Mouse (Mus musculus): ENCODE data around the gene Pdzd7.

The Pdzd7 gene

GRCm38 (mm10) chr19:45013581-45014225 lies 31.8 kb downstream of the Pdzd7 start:
- intact Hi-C loops (cut with DNase I) = loop anchor here (2.0 kb wide), 1 partner anchor 17 kb away; no protein-coding TSS in a partner anchor

- intact Hi-C loops (cut with DNase I) = loop anchor here (2.0 kb wide), 1 partner anchor 18 kb away; no protein-coding TSS in a partner anchor
These were observed 32.9 kb downstream of the Pdzd7 start for GRCm38 (mm10) chr19:45012636-45013035.

DNA sequence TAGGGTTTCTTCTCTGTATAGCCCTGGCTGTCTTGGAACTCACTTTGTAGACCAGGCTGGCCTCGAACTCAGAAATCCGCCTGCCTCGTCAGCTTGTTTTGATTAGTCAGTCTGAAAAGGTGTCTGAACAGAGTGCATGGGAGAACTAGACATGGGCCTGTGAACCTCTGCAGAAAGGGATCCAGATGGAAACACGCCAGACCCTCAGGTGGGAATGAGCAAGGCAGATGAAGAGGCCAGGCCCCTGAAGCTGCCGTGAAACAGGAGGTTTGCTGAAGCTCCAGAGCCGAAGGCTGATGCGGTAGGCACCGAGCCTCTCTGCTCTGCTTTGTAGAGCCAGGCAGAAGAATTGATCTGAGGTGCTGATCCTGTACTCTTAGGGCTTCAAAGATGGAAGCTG lies 33.3 kb downstream of the Pdzd7 start:
- intact Hi-C loops (cut with DNase I) = loop anchor here (2.0 kb wide), 1 partner anchor 19 kb away; no protein-coding TSS in a partner anchor

DNA sequence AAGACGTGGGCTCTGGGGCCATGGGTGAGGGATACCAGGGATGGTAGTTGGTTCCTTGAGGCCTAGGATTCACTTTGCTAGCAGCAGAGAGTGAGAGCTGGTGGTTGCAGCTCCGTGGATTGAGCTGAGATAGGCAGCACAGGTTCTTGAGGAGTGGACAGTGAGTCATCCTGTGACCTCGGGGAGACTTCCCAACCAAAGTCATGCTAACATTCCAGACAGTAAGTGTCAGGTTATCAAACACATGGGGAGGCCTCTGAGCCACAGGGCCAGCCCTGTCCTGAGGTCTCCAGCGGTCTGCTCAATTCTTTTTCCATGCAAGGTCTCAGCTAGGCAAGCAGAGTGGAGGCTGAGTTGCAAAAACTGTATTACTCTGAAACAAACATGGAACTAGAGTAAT lies 34.9 kb downstream of the Pdzd7 start:
- intact Hi-C loops (cut with DNase I) = no loop called here

DNA sequence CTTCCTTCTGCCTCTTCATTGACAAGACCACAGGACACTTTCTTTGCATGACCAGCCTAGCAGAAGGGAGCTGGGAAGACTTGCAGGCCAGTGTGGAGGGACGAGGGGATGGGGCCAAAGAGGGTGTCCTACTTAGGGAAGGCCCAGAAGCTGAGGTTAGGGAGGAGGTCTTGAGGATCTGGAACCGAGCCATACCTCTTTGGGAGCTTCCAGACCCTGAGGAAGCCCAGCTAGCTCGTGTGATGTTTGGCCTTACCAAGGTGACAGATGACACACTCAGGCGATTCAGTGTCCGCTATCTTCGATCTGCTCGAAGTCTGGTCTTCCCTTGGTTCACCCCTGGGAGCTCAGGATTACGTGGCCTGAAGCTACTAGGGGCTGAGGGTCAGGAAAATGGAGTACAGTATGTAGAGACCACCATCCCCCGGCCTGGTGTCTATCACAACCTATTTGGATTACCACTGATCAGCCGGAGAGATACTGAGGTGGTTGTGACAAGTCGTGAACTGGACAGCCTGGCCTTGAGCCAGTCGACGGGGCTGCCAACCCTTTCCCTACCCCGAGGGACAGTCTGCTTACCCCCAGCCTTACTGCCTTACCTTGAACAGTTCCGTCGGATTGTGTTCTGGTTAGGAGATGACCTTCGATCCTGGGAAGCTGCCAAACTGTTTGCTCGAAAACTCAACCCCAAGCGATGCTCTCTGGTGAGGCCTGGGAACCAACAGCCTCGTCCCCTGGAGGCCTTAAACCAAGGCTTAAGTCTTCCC lies 37.9 kb downstream of the Pdzd7 start:
- intact Hi-C loops (cut with DNase I) = no loop called here

GRCm38 (mm10) chr19:45007021-45007420 lies 38.5 kb downstream of the Pdzd7 start:
- intact Hi-C loops (cut with DNase I) = no loop called here

- intact Hi-C loops (cut with DNase I) = no loop called here
These were observed 39.4 kb downstream of the Pdzd7 start, which contains the start of gene Mrpl43 for GRCm38 (mm10) chr19:45005957-45006712. Gene Mrpl43, minus strand, starts transcription at chr19:45006442.

DNA sequence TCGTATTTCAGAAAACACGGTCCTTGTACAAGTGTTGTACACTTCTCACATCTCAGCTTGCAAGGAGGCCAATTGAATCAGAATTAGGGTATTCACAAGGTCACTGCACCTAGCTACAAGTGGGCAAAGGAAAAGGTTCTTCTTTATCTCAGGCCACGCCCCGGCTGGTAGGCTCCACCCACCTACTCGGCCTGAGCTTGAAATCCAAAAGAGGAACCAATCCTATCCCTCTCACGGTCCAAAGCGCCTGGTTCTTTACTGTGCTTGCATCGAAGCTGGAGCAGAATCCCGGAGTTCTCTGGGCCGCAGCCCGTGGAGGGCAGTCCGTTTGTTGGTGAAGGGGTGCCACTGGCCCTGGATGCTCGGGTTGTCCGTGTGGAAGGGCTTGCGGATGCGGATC lies 40.1 kb downstream of the Pdzd7 start, which contains the start of gene Twnk:
Gene Twnk, plus strand, starts transcription at position 220 of the 400 bp plus-strand sequence.
- intact Hi-C loops (cut with DNase I) = no loop called here

- intact Hi-C loops (cut with DNase I) = loop anchor here (5.0 kb wide), 1 partner anchor 38 kb away; no protein-coding TSS in a partner anchor
These were observed 41.6 kb downstream of the Pdzd7 start for GRCm38 (mm10) chr19:45003740-45004516.

DNA sequence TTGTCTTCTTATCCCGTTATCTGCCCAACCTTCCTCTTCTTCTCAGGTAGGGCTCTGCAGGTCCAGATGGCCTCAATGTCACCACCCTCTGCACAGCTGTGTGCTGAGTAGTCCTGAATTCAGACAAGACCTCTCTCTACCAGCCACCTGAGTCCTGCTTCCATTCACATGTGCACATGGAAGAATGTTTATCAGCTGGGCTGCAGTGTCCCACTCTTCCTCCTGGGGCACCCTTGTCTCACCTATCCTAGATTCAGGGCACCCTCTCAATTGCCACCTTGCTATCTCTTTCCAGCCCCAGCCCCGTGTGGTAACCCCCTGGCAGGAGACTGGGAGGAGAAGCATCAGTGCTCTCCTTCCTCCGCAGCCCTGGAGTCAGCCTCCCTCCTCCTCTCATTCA lies 43.2 kb downstream of the Pdzd7 start:
- intact Hi-C loops (cut with DNase I) = loop anchor here (5.0 kb wide), 1 partner anchor 40 kb away; no protein-coding TSS in a partner anchor

DNA sequence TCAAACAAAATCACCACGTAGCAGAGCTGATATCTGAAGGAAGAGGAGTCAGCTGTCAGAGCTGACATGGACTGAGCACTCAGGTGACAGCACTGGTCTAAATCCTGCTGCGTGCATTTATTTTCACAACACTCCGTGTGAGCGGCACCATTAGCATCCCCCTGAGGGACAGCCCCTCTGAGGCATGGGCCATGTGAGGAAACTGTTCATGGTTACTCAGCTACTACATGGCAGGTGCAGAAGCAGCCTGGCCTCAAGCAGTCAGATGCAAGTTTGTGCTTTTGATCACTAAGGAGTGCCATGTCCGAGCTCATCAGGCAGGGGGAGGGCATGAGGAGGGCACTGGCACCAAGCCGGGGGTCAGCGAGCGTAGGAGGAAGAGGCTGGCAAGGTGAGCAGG lies 45.9 kb downstream of the Pdzd7 start:
- intact Hi-C loops (cut with DNase I) = loop anchor here (5.0 kb wide), 1 partner anchor 43 kb away; no protein-coding TSS in a partner anchor

DNA sequence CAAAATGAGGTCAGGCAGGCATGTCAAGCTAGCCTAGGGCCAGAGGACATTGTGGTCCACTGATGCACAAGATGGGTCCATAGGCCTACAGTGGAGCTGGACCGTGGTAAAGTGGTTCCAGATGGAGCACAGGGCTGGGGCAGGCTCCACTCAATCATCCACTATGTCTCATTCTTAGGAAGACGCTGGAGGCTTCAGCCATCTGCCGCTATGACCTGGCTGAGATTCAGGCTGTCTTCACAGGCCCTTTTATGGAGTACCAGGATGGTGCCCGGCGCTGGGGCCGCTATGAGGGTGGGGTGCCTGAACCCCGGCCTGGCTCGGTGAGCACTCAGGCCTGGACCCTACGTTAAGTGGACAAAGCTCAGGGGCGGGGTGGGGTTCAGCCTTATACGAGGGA lies 47.7 kb downstream of the Pdzd7 start:
- intact Hi-C loops (cut with DNase I) = no loop called here

DNA sequence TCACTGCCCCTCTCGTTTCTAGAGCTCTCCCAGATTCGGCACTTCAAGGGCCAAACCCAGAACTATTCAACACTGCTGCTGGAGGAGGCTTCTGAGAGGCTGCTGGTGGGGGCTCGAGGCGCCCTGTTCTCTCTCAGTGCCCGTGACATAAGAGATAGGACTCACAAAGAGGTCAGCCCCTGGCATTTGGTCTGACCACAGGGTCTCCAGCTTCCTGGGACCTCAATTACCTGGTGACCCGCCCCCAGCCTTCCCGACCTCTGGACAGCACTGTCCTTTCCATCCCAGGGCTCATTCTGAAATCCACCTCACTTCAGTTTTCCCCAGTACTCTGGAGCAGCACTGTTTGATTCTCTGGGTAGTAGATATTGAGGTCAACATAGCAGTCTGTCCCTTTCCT lies 52.8 kb downstream of the Pdzd7 start:
- intact Hi-C loops (cut with DNase I) = no loop called here

GRCm38 (mm10) chr19:44992246-44992645 lies 53.3 kb downstream of the Pdzd7 start:
- intact Hi-C loops (cut with DNase I) = no loop called here

- intact Hi-C loops (cut with DNase I) = no loop called here
These were observed 54.5 kb downstream of the Pdzd7 start for GRCm38 (mm10) chr19:44991031-44991430.

- intact Hi-C loops (cut with DNase I) = no loop called here
These were observed 55.7 kb downstream of the Pdzd7 start for GRCm38 (mm10) chr19:44989567-44990495.

- intact Hi-C loops (cut with DNase I) = no loop called here
These were observed 56.5 kb downstream of the Pdzd7 start, which contains the start of gene Sema4g for GRCm38 (mm10) chr19:44988831-44989566. Gene Sema4g, plus strand, starts transcription at chr19:44989101.

DNA sequence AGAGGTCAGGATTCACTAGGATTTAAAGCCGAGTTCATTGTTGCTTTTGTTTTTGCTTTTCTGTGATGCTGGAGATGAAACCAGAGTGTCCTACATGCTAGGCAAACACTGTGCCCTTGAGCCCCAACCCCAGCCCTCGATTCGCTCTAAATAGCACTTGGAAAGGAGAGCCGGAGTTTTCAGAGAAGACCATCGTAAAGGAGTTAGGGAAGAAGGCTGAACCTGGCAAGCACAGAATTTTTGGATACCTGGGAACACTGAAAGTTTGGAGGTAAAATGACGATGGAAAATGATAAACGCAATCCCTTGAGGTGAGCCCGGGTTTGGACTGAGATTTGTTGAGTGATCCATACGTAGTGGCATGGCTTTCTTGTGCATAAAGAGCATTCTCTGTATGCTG lies 57.2 kb downstream of the Pdzd7 start:
- intact Hi-C loops (cut with DNase I) = no loop called here

DNA sequence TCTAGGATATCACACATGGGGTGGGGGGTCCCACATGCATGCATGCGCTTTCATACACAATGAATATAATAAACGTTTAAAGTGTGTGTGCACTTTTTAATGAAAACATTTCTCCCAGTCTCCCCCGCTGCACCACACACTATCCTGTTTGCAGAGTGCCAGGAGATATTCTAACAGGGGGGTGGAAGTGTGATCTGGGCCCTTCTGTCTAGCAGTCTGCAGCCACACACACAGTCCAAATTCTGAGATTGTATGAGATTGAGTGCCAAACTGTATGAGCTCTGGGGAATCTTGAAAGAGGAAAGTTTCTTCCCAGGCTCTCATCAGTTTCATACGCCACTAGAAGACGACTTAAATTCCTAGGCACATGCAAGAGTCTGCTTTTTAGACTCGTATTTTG lies 57.7 kb downstream of the Pdzd7 start:
- intact Hi-C loops (cut with DNase I) = no loop called here
